Mouse (Mus musculus) adrenal gland, adult (tissue): ENCODE measurements at regions not wholly inside any gene's neighbourhood (a gene's known extent, or its start where the extent isn't known, plus 50 kb on each side); places are given as distances from the start of the nearest gene placed in this dataset.

ENCODE experiments used
- DNase-seq, 2 experiments: peaks; one replicate each; pipeline ENCODE4 v3.0.0; 2022 to 2023; ENCODE audit warnings: low spot score in 1 of 2; ENCODE audit not compliant: inconsistent age in 2 of 2

GRCm38 (mm10) chr12:117427431-117427830 is 88.8 kb upstream of the Rapgef5 start:
- DNase-seq: peak; percentile 25 to 75

DNA sequence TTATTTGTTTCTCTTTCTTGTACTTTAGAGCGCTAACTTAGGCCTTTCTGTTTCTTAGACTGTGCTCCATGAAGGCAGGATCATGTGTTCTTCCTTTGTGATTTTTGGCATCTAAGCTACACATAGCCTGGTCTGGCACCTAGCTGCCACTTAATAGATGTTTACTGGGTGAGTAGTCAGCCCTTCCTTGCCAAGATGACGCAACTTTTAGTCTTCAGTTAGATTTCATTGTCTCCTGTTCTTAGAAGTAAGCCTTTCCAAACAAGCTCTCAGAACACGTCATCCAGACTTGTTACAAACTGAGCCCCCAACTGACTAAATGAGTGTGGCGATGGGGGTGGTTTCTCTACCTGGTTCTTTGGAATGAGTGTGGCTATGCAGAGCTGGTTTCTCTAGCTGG is 85.4 kb upstream of the Rapgef5 start:
- peak in 1 of 2 experiments; percentile 52 for DNase-seq

DNA sequence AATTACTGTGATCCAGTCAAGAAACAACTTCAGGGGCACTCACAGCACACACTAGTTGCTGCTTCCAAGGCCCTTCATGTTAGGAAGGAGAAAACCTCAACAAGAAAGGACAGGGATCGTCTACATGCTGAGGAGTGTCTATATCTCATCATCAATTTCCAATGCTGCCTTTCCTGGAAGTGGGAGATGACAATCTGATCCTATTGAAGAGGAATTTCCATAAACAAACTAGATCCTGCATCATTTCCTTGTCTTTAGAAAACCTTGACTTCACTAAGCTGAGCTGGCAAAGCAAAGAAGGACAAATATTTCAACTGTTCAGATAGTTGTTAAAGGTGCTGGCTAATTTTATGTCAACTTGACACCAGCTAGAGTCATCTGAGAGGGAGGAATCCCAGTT is 83.5 kb upstream of the Rapgef5 start:
- DNase-seq: no peak

DNA sequence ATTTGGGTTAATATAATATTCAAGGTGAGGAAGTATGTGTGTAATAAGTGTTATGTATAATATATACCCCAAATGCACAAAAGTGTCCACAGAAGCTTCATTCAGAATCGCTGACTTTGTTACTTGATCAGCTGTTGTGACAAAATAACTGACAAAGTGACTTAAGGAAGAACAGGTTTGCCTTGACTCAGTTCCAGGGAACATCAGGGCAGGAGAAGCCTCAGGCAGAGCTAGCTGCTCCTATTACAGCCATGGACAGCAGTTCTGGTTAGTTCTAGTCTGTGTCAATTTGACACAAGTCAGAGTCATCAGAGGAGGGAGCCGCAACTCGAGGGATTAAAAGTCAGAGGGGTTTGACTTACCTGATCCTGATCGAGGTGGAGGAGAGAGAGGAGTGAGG is 79.3 kb upstream of the Rapgef5 start:
- no peak for DNase-seq

DNA sequence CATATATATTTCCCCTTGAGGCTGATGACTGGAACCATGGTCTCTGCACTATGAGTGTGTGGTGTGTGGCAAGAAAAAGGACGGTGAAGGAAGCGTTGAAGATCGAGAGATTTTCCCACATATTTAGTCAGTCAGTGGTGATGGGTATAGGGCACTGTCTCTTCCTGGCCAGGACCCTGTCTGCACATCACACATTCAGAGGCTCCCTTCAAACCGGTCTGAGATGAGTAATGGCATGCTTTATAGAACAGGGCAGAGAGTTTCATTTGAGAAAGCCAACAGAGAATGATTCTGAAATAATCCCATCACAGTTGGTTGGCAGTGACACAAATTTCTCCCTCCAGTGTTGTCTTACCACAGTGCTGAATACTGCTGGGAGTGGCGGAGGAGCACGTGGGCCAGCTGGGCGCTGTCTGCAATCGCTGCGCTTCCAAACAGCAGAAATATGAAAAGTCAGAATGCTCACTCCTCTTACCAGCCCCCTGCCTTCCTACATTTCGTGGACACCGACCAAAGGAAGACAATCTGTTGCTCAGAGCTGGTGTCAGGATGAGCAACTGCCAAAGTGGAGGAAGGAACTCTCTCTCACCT is 77.2 kb upstream of the Rapgef5 start:
- no peak for DNase-seq

- DNase-seq: no peak
Observed at GRCm38 (mm10) chr12:117444247-117444989, 71.9 kb upstream of the Rapgef5 start.

GRCm38 (mm10) chr12:117447223-117447622 is 69.1 kb upstream of the Rapgef5 start:
- DNase-seq: peak in 1 of 2 experiments; percentile 34

DNA sequence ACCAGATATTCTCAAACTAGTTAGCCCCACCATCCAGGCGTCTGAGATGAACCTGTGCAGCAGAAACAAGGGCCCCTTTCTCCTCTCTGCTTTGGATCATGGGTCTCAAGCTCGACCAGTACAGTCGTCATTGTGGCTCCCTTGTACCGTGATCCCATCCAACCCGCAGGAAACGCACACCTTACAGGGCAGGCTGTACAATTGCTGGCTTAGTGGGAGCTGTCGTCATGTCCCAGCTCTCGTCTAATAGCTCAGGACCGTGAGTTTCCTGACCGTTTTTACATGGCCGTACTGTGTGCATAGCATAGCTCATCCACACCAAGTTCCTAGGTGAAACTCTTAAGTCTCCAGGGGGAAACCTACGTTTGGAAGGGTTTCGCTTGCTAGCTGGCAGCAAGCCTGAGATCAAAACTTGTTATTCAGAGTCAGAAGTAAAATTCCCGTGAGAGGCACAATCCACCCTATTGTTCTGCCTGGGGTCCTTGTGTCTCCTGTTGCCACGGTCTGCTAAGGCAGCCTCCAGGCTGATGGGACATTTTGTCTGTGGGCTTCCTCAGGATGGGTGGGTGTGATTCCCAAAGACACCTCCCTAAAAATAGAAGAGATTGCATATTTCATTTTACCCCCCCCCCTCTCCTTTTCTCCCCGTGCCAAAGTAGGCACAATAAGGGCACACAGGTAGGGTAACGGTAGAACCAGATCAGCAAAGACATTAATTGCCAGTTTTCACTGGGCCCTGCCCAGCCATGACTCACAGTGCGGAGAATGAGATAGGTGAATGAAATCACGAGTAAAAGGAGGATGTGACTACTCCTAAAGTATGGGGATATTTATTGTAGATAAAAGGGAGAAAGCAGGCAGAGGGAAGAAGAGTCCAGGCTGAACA is 68.2 kb upstream of the Rapgef5 start:
- no peak for DNase-seq

DNA sequence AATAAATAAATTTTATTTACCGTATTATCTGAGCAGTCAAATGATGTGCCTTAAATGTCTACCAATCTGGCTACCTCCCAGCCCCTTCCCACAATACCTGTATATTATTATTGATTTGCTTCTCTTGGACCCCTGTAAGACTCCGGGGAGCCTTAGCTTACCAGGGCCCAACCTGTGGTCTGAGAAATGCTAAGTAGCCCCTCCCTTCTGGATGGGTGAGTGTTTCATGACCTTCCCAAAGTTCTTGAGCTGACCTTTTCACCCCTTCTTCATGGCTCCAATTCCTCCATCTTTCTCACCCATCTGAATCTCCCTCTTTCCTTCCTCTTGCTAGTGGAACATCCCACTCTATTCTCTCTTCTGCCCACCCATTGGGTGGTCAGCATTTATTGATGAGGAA is 67.2 kb upstream of the Rapgef5 start:
- DNase-seq: no peak

- DNase-seq: peak in 1 of 2 experiments; percentile 46
Observed at GRCm38 (mm10) chr12:117450106-117450505, 66.2 kb upstream of the Rapgef5 start.

DNA sequence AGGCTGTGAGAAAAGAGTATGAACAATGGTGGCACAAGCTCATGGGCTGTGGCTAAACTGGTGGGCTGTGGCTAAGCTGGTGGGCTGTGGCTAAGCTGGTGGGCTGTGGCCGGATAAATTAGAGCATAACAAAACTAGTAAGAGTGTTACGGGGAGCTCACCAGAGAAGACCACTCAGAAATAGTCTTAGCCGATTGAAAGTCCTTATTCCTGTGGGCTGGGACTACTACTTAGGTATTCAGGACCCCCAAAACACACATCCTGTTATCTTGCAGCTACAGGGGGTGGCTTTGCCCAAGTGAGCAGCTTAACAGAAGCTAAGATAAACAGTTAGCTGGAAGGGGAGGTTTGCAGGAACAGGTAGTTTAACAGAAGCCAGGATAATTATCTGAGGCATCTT is 65.4 kb upstream of the Rapgef5 start:
- peak in 1 of 2 experiments; percentile 16 for DNase-seq

DNA sequence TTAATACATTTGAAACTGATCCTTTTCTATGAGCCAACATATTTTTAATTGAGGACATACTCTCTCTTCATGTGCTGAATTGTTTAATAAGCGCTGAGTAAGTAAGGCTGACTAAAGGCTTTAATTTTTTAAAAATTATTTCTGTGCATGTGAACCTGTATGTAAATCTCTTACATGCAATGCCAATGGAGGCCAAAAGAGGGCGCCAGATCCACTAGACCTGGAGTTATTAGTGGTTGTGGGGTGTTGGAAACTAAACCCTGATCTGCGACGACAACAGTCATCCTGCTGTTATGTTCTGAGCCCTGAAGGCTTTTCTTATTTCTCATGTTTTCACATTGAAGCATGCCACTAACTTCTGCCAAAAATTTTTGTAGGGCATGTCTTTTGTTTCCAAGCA is 64.8 kb upstream of the Rapgef5 start:
- DNase-seq: peak in 1 of 2 experiments; percentile 60

- DNase-seq: no peak
Observed at GRCm38 (mm10) chr12:117455800-117456199, 60.5 kb upstream of the Rapgef5 start.

DNA sequence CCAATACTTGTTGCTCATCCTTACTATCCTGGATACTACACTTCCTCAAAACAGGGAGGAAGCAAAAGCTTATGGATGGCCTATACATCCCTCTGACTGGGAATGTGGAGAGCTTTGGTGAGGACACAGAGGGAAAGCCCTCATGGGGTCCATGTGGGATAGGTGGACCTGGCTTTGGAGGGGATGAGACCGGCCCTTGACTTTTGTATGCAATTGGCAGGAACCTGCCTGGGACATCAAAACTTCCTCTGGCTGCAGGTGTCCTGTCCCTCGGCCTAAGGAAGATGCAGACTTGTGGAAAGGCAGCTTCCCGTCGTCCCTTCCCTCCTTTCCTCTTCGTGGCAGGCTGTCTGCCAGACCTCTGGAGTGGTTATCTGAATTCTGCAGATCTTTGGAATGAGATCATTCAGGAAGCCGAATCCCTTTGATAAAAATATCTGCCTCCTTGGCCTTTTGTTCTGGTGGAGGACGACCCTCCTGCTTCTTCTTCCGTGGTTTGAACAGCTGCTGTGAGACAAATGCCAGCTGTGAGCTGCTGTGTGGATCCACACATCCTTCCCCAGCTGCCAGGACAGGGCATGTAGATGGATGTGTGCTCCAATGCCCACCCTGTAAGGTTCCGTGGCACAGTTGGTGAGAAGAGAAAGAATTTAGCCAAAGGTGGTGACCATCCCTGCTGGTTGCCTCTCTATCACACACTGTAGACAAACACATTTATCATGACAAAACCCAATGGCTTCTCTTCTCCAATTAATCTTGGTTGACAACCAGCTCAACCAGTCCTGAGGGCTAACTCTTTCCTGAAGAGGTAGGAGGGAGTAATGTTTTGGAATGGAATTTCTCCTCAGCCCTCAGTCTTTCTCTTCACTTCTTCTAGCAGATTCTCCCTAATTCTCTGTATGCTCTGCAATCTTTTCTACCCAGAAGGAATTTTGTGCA is 57.9 kb upstream of the Rapgef5 start:
- DNase-seq: peak; percentile 42 to 79

DNA sequence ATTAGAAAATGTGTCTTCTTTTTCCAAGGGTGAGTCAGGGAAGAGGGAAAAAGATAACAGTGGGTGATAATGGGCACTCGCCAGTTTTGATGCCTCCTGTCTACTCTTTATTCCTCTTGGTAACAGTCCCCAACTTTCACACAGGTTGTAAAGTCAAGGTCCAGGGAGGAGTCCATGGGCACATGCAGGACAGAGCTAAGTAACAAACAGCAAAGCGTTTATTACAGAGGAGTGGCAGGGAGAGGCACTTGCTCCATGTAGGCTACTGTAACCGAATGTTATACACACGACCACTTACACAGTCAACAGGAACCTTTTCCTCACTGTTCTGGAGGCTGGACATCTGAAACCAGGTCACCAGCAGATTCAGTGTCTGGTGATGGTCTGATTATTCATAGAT is 56.7 kb upstream of the Rapgef5 start:
- no peak for DNase-seq

- no peak for DNase-seq
Observed at GRCm38 (mm10) chr12:117465206-117465605, 51.1 kb upstream of the Rapgef5 start.

GRCm38 (mm10) chr12:117465998-117466397 is 50.3 kb upstream of the Rapgef5 start:
- DNase-seq: no peak
